Mouse (Mus musculus) ES-CJ7 (cell line): Measurements from ENCODE around the gene Ehd4.

Experiments
- DNase-seq: peaks from one replicate; pipeline ENCODE4 v3.0.0; 2011; ENCODE audit warnings: low read depth, low spot score

Gene Ehd4

DNA sequence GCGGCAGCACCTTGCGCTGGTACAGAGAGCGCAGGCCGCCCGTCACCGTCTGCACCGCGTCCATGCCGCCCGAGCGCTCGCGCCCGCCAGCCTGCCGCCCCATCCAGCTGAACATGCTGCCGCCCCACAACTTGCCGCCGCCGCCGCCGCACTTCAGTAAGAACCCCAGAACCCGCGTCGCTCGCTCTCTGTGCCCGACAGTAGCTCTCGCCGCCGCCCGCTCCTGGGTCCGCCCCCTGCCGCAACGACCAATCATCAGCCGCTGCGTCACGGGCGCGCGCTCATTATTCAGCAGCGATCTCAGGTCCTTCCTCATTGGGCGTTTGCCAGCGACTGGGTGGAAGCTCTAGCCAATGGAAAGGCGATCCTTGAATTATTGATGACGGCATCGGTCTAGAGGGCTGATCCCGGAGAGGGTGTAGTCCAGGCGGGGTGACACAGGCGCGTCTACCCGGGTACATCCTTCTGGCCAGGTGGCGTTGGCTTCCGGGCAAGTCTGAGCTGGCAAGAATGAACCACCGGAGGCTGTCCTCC, at the start of gene Ehd4:
TSS of gene Ehd4 (minus strand) at position 246 of the 534 bp plus-strand sequence.
- DNase-seq: peak; percentile 97

DNA sequence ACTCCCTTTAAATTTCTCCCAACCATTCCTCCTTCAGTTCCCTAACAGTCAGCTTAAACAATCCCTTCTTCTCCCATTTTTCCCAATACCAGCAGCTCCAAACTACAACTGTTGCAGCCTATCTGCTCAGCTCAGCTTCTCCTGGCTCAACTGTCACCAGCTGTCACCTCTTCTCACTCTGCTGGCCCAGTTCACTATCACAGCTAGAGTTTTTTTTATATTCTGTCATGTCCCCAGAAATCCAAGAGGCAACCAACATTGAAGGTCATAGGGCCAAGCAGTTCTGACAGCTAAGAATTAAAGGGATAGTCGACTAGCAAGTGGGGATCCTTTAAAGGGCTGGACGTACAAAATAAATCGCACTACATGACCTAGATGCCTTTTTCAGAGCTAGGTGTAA, 49.3 kb upstream of the Ehd4 start:
- no peak for DNase-seq

DNA sequence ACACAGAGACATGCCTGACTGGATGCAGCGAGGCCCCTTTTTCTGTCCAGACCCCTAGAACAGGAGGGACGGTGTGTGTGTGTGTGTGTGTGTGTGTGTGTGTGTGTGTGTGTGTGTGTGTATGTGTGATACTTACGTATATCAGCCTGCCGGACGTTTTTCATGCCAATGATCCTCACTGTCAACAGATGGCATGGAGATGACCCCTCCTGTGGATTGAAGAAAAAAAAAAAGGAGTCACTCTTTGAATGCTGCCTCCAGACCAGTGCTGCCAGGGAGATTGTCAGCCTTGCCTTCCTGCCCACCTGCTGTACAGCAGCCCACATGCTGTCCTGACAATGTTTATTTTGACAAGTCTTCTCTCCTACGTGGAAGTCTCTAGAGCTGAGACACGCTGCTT, 45.7 kb upstream of the Ehd4 start:
- no peak for DNase-seq

DNA sequence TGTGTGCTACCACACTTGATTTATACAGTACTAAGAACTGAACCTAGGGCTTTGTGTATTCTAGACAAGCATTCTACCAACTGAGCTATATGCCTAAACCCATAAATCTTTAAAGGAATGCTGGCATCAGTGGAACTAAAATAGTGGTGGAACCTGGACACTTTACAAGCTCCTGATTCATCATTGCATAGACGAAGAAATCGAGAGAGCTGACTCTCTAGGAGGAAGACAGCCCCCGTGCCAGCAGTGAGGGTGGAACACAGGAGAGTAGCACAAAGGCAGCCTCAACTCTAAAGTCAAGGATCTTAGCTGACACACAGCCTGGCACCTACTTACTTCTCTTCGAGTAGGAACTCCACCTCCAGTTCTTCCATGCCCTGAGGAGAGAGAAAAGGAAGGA, 33.8 kb upstream of the Ehd4 start:
- DNase-seq: no peak

DNA sequence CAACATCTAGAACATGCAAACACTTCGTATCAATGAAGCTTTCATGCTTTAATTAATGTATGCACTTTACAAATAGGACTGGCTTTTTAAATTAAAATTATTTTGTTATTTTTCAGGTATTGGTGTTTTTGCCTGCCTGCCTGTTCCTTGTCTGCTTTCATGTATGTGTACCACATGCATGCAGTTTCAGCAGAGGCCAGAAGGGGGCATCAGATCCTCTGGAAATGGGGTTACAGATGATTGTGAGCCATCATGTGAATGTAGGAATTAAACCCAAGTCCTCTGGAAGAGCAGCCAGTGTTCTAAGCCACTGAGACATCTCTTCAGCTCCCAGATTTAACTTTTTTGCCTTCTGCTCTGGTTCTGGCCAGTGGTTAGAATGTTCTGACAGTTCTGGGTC, 33.2 kb upstream of the Ehd4 start:
- DNase-seq: peak; percentile 41

DNA sequence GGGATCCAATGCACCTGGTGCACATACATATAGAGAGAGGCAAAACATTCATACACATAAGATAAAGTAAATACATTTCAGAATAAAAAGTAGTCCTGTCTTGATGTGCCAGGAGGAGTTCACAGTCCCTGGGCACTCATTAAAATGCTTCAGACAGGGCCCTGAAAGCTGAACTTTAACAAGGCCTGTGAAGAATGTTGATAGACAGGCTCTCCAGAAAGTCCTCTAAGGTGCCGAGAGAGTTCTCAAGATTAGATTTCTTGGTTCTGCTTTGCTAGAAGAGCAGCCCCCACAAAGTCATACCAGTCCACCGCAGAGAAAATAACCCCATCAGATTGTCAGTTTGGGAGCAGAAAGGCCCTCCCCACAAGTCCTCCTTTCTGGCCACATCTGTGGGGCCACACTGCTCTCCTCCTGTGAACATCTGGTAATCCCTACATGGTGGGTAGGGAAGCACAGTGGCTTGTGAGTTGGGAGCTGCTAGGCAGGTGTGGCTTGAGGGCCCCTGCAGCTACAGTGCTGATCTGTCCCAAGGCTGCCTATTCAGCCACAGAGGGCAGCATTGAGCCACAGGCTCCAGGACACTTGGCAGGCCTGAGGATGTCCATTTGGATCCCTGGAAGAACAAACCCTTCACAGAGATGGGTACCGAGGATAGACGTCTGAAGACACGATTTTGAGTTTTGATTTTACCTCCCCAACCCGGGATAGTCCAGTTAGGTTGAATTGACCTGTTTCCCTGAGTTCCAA, 31.3 kb upstream of the Ehd4 start:
- no peak for DNase-seq

DNA sequence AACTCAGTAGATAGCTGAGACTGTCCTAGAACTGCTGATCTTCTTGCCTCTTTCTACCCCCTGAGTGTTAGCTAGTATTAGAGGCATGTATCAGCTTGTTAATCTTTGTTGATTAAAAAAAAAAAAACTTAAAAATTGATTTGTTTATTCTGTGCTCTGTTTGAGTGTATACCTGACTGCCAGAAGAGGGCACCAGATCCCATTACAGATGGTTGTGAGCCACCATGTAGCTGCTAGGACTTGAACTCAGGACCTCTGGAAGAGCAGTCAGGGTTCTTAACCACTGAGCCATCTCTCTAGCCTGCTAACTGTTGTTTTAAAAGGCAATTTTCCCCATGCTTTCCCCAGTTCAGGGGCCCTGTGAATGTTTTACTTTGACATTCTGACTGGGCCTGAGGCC, 24.5 kb upstream of the Ehd4 start:
- DNase-seq: no peak

DNA sequence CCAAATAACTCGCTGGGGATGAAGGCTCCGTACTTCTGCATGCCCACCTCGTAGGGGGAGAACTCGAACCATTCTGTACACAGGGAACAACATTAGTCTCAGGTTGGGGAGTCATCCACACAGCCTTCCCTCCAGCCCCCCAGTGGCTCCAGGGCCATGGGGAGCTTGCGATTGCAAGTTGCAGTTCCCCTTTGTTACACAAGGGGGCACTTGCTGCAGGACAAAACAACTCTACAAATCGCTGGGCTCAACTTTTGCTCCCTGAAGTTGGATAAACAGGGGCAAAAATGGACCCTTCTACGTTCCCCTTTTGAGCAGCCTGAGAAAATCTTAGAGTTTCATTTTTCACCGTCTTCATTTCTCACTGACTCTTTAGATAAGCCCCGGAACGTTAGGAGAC, 19.3 kb upstream of the Ehd4 start:
- DNase-seq: peak; percentile 81

DNA sequence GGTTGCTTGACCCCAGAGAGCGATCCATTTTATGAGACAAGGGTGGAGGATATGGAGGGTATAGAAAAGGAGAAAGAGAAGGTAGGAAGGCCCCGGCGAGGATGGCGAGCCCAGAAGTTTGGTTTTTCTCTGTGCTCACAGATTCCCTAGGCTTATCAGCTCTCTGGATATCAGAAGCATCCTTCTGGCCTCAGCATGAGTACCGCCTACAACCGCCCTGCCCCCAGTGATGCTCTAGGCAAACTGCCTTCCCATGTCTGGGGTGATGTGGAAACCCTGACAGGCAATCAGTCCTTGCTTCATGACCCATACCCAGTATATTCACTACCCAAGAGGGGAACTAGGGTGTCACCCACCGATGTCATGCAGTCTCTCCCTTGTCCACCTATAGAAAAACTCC, 17.0 kb upstream of the Ehd4 start:
- no peak for DNase-seq

DNA sequence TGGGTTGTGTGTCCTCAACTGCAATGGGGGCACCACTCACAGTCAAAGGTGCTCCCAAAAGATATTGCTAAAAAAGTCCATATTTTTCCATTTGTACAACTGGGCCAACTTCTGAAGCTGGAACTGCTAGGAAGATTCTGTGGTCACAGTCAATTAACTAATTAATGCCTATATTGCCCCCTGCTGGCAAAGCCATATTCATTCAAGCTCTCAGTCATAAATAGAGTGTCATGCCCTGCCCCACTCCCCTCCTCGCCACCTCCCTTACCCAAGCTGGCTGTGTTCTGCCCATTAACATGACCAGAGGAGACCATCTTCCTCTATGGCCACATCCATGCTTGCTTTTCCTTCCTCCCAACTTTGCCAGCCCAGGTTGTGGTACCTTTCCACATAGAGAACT, 16.3 kb upstream of the Ehd4 start:
- peak; percentile 32 for DNase-seq

DNA sequence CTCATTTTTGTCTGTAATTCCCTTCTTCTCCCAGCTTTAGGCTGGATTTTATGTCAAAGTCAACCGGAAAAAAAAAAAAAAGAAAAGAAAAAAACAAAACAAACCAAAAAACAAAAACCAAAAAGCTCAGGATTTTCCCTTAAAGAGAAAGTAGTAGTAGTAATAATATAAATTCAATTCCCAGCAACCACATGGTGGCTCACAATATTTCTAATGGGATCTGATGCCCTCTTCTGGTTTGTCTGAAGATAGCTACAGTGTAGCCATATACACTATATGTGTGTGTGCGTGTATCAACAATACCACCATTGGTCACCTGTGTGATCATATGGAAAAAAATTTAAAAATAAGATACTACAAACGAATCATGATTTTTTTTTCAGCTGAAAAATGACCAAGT, 15.0 kb upstream of the Ehd4 start:
- DNase-seq: no peak

DNA sequence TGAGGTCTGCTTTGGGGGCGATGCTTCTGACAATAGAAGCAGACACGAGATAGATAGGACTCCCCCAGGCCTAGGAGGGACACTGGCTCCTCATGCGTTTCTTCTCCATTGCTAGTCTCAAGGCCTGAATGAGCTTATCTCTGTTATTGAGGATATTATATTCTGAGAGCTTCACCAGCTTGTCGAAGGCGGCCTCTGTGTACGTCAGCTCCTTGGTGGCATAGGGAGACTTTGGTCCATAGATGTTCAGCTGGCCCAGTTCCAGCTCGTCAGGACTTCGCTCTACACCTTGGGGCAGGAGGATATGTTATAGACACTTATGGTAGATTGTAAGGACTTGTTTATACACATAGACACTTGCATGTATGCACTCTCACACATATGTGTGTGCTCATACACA, 13.4 kb upstream of the Ehd4 start:
- no peak for DNase-seq

DNA sequence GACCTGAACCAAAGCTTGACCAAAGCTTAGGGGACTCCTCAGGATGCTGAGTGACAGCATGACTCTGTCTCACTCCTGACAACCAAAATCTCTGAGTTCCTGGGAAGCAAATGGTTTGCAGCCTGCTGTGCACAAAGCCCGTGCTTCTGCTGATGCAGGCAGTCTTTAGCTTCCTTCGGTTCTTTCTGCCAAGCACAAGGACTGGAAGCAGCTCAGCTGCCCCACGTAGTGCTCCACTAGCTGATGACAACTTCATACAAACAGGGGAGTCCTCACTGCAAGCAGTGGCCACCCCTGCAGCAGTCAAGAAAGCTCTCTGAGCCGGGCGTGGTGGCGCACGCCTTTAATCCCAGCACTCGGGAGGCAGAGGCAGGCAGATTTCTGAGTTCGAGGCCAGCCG, 11.1 kb upstream of the Ehd4 start:
- DNase-seq: no peak

DNA sequence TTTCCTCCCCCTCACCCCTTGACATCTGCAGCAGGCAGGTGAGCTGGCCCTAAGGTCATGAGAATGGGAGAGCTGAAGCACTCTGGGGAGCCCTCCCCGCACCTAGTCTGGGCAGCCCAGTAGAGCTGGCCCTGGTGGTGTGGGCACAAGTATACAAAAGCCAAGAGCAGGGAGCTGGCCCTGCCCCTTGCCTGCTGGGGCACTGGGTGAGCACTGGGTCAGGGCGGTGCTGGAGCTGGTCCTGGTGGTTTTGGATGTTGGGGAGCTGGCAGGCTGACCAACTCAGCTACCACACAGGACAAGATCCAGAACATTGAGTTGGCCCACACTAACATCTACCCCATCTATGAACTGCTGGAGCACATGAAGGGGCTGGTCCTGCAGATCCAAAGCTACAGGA, 5.0 kb upstream of the Ehd4 start:
- DNase-seq: no peak

DNA sequence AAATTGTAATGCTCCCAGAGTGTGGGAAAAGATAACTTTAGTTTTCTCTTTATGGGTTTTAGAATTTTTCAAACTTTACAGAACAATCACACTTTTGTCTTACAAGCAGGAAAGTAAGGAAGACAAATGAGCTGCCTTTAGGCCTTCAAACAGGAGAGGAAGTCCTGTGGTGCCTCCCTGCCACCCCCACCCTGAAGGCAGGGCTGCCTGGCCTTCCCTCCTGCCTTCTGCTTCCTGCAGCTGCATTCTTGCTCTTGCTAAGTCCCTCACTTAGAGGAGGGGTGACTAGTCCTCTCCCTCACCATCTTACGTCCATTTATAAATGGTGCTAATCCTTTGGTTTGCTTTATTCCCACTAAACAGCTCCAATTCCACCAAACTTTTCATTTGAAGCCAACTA, 4.4 kb upstream of the Ehd4 start:
- no peak for DNase-seq

DNA sequence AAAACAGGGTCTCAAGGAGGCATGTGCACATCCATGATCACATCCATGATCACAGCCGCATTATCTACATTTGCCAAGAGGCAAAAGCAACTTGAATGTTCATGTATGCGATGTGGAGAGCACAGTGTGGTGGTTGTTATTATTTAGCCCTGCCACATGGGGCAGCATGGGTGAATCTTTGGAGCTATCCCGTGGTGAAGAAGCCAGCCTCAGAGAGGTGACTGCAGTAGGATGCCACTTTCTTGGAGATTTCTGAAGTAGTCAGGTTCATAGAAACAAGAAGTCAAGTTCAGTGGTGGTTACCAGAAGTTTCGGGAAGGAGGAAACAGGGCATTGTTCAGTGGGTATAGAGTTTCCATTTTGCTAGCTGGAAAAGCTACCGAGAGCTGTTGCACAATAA, 3.6 kb upstream of the Ehd4 start:
- no peak for DNase-seq

DNA sequence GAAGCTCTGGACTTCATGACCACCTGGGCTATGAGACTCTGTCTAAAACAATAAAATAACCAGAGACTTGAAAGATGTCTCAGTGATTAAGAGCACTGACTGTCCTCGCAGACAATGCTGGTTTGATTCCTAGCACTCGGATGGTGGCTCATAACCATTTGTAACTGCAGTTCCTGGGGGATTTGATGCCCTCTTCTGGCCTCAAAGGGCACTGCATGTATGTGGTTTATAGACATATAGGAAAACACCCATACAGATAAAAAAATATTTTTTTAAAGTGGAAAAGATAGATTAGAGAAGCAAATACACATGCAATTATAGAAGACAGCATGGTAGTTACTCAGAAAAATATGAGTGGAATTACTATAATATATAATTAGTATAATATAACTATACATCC, 3.2 kb upstream of the Ehd4 start:
- peak; percentile 36 for DNase-seq

DNA sequence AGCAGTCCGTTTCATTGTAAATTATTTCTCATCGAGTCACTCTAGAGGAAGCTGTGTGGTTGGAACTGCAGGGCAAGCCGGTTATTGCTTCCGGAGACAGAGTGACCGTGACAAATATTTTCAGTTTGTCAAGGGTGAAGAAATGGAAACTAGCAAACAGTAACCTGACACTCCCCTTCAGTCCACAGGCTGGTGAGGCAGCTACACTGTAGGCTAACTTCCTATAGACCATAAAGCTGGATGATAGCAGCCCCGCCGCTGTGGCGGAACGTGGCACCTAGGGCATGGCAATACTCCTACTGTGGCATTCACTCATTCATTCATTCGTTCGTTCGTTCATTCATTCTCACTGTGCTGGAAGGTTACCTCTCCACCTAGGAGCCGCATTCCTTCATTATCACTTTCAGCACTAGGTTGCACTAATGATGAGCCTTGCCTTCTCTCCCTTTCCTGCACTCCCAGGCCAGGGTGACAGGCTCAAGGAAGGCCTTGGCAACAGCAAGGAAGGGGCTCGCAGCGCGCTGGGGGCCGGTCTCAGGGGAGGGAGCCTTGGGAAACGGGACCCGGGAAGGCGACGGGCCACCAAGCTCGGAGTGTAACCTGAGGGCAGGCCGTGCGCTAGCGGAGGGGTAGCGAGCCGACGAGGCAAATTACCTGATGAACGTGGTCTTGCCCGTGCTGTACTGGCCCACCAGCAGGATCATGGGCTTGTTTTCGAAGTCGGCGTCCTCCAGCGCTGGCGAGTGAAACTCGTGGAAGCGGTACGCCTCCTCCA, 633 bp downstream of the Ehd4 start:
- peak; percentile 19 for DNase-seq

DNA sequence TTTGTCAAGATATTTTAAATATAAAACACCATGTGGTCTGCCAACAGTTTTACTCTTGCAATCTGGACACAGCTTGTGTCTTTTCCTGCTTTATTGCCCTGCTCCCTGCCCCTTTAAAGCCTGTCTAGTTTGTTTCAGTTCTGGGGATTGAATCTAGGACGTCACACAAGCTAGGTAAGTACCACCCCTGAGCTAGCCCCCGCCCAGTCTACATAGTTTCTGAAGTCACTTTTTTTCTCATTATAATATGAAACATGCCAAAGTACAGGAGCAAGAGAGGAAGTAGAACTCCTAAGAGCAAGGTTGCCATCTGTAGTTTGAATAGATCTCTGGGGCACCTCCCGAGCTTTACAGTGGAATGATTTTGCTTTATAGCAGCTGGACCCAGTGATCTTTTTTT, 3.8 kb downstream of the Ehd4 start:
- no peak for DNase-seq

DNA sequence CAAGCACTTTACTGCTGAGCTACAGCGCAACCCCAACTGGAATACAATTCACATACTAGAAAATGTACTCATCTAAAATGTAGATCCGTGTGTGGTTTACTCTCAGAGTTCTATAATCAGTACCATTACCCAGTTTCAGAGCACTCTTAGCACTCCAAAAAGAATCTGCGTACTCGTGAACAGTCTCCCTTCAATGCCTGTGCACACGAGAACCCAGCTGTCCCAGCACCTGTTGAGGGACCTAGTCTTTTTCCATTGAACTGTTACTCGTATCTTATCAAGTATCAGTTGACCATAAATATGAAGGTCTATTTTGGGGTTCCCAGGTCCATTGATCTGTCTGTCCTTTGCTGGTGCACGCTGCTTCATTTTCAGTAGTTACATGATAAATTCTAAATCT, 4.8 kb downstream of the Ehd4 start:
- no peak for DNase-seq

DNA sequence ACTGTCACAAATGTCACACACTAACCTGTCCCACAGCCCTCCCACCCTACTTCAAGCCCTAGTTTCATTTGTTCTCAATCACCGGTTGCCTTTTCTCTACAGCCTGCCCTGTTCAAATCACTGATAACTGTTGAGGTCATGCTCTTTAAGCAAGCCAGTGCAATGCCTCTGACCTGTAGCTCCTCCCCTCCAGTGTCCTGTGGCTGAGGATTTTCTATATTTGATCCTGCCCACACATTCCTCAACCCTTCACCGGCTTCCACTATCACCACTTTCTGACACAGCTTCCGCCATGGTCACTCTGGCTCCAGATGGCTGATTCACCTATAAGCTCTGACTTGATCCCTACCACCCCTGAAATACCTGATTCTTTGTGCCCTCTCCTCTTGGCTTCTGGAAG, 6.4 kb downstream of the Ehd4 start:
- DNase-seq: no peak

DNA sequence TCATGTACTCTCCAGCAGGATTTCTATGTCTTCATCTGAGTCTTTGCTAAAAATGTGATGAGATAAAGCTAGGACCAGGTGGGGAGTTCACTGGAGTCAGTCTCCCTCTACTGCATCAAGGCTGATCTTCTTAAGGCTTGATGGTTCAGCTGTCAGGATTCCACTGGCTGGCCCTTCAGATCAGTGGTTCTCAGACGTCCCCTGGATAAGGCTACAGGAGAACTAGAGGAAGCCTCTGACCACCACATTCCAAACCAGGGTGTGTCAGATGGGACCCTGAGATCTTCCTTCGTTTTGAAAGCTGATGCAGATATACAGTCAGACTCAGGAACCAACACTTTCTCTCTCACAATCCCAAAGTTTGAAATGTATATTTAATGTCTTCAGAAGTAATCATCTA, 7.0 kb downstream of the Ehd4 start:
- no peak for DNase-seq

DNA sequence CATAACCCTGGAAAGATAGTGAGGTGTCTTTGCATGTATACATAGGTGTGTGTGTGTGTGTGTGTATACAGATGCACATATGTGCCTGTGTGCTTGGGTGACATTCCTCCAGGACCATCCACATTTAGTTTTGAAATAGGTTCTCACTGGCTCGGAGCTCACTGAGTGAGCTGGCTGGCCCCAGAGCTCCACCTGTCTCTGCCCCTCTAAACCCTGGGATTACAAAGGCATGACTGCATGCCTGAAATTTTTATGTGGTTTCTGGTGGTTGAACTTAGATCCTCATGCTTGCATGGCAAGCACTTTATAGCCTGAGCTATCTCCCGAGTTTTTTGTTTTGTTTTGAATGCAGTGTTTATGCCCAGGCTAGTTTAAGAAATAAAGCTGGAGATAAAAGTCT, 7.9 kb downstream of the Ehd4 start:
- DNase-seq: no peak
